ENCODE assay signal across 24 mouse cellular contexts in the genomic region with DNA sequence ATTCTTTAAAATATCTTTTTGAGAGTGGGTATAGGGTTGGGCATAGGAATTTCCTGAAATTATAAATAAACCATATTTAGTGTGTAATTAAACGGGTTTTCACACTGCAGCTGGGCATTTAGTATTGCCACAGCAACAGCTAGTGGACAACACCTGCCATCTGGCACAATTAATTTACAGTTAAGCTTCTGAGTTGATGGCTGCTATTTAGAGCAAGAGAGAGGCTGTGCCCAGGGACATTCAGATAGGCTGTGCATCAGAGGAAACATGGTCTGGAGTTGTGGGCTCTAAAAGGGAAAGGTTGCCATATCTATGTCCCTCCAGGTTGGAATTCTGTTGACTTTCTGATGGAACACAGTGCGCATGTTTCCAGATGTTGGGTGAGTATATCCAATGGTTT.
DNase-seq lines count a peak whose midpoint lies in the region; ATAC-seq and TF ChIP-seq lines count a peak whose summit lies in the region.
"Had no signal": no experiment of that assay in that cellular context is flagged by ENCODE, and none has a peak within 500 bp of the region (broad histone marks: within the 10 kb centered on the region; RNA-seq: fewer than 3 reads in every experiment).

No protein-coding gene starts in this region.

- H3K4me2 ChIP-seq in forebrain, embryonic 14.5 days (ENCODE audit: low read length), result no peak overlapping the region
- H3K4me2 ChIP-seq in forebrain, embryonic 12.5 days, result no peak overlapping the region
- H3K4me2 ChIP-seq in hindbrain, postnatal 0 days (ENCODE audit: low read depth, low read length), result no peak overlapping the region
- no peak overlapping the region for H3K4me2 ChIP-seq in hindbrain, embryonic 13.5 days
- H3K4me2 ChIP-seq: embryonic facial prominence, embryonic 12.5 days; embryonic facial prominence, embryonic 15.5 days; heart, embryonic 13.5 days had no signal

- WGBS in forebrain, embryonic 14.5 days, result 83% methylated on average over 2 of the region's 2 CpGs
- WGBS in forebrain, embryonic 12.5 days, result 86% methylated on average over 2 of the region's 2 CpGs
- WGBS in hindbrain, postnatal 0 days, result 73% methylated on average over 2 of the region's 2 CpGs
- 88% methylated on average over 2 of the region's 2 CpGs for WGBS in hindbrain, embryonic 13.5 days

- TF ChIP-seq CTCF in hindbrain, postnatal 0 days (IDR thresholded peaks at IDR 0.05; ENCODE audit: low read depth), result no peak

- no peaks in the 10 kb centered on the region for H3K27me3 ChIP-seq in forebrain, embryonic 14.5 days (replicated peaks; ENCODE audit: control insufficient read depth, insufficient read depth, low read length)
- H3K27me3 ChIP-seq in forebrain, embryonic 12.5 days, result no peaks in the 10 kb centered on the region
- H3K27me3 ChIP-seq in hindbrain, postnatal 0 days (ENCODE audit: insufficient read depth, low read length), result no peaks in the 10 kb centered on the region
- H3K27me3 ChIP-seq in hindbrain, embryonic 13.5 days, result no peaks in the 10 kb centered on the region
- H3K27me3 ChIP-seq: CH12.LX; embryonic facial prominence, embryonic 12.5 days; embryonic facial prominence, embryonic 15.5 days; heart, embryonic 13.5 days; Patski had no signal

- H3K9me3 ChIP-seq in forebrain, embryonic 14.5 days (replicated peaks; ENCODE audit: control insufficient read depth, low read length), result no peaks in the 10 kb centered on the region
- no peaks in the 10 kb centered on the region for H3K9me3 ChIP-seq in forebrain, embryonic 12.5 days
- no peaks in the 10 kb centered on the region for H3K9me3 ChIP-seq in hindbrain, postnatal 0 days (ENCODE audit: low read length)
- H3K9me3 ChIP-seq in hindbrain, embryonic 13.5 days, result no peaks in the 10 kb centered on the region
- H3K9me3 ChIP-seq: embryonic facial prominence, embryonic 12.5 days; embryonic facial prominence, embryonic 15.5 days; G1E; heart, embryonic 10.5 days; heart, embryonic 13.5 days had no signal

- H3K4me1 ChIP-seq in forebrain, embryonic 14.5 days (ENCODE audit: control insufficient read depth, insufficient read depth, low read length), result 0 out of 2 replicates have a peak, but pooled peaks cover 2% of the 10 kb centered on the region
- peaks cover 4% of the 10 kb centered on the region; the same call in 1 of the 2 replicates for H3K4me1 ChIP-seq in forebrain, embryonic 12.5 days
- no peaks in the 10 kb centered on the region for H3K4me1 ChIP-seq in hindbrain, postnatal 0 days (ENCODE audit: insufficient read depth, low read length)
- H3K4me1 ChIP-seq in hindbrain, embryonic 13.5 days (replicated peaks), result 0 out of 2 replicates have a peak, but pooled peaks cover 3% of the 10 kb centered on the region
- H3K4me1 ChIP-seq: embryonic facial prominence, embryonic 12.5 days; embryonic facial prominence, embryonic 15.5 days; heart, embryonic 10.5 days; heart, embryonic 13.5 days had no signal

- H3K4me3 ChIP-seq in forebrain, embryonic 14.5 days (ENCODE audit: low read depth, low read length), result no peak overlapping the region
- no peak overlapping the region for H3K4me3 ChIP-seq in forebrain, embryonic 12.5 days (replicated peaks)
- H3K4me3 ChIP-seq in hindbrain, postnatal 0 days (ENCODE audit: low read length), result no peak overlapping the region
- H3K4me3 ChIP-seq in hindbrain, embryonic 13.5 days, result no peak overlapping the region
- H3K4me3 ChIP-seq: embryonic facial prominence, embryonic 12.5 days; embryonic facial prominence, embryonic 15.5 days; heart, adult 2 months; heart, embryonic 10.5 days; heart, embryonic 13.5 days had no signal

- H3K27ac ChIP-seq in forebrain, embryonic 14.5 days (ENCODE audit: low read depth, low read length), result no peak overlapping the region
- H3K27ac ChIP-seq in forebrain, embryonic 12.5 days, result no peak overlapping the region
- H3K27ac ChIP-seq in hindbrain, postnatal 0 days, result no peak overlapping the region
- no peak overlapping the region for H3K27ac ChIP-seq in hindbrain, embryonic 13.5 days
- H3K27ac ChIP-seq: embryonic facial prominence, embryonic 12.5 days; embryonic facial prominence, embryonic 15.5 days; heart, adult 2 months; heart, embryonic 10.5 days; heart, embryonic 13.5 days had no signal

- no peak overlapping the region for H3K9ac ChIP-seq in forebrain, embryonic 14.5 days (ENCODE audit: low read length)
- no peak overlapping the region for H3K9ac ChIP-seq in forebrain, embryonic 12.5 days
- H3K9ac ChIP-seq in hindbrain, postnatal 0 days (replicated peaks; ENCODE audit: low read length), result no peak overlapping the region
- H3K9ac ChIP-seq in hindbrain, embryonic 13.5 days, result no peak overlapping the region
- H3K9ac ChIP-seq: embryonic facial prominence, embryonic 12.5 days; embryonic facial prominence, embryonic 15.5 days; heart, embryonic 13.5 days had no signal

- peak; percentile 32 for DNase-seq in forebrain, embryonic 14.5 days (ENCODE audit: low spot score)
- DNase-seq in hindbrain, postnatal 0 days (ENCODE audit: low spot score), result peak; percentile 40
- DNase-seq in retina, postnatal 1 day, result peak; percentile 58
- DNase-seq in retina, embryonic 14.5 days (ENCODE audit: low spot score), result no peak
- no peak for DNase-seq in gastrocnemius, postnatal 25 days
- DNase-seq: adrenal gland, postnatal 10 days; adrenal gland, postnatal 36 days; B cell, adult 2 months; cerebellum, adult 11-12 months; cerebellum, adult 8-10 months; gastrocnemius, postnatal 36 days; heart, adult 2 months; heart, postnatal 14 days; heart, postnatal 4 days had no signal

- ATAC-seq in forebrain, embryonic 14.5 days, result no peak; the same call in 1 of the 2 replicates
- no peak for ATAC-seq in forebrain, embryonic 12.5 days (ENCODE audit: low FRiP score)
- peak; percentile 61; the same call in 1 of the 2 replicates for ATAC-seq in hindbrain, postnatal 0 days
- no peak for ATAC-seq in hindbrain, embryonic 13.5 days (ENCODE audit: low FRiP score)
- ATAC-seq: intestine, postnatal 0 days; Patski had no signal

- H3K36me3 ChIP-seq in forebrain, embryonic 14.5 days (ENCODE audit: control insufficient read depth, insufficient read depth, low read length), result no peaks in the 10 kb centered on the region
- H3K36me3 ChIP-seq in forebrain, embryonic 12.5 days (replicated peaks), result no peaks in the 10 kb centered on the region
- H3K36me3 ChIP-seq in hindbrain, postnatal 0 days (ENCODE audit: insufficient read depth, low read length), result no peaks in the 10 kb centered on the region
- H3K36me3 ChIP-seq in hindbrain, embryonic 13.5 days, result no peaks in the 10 kb centered on the region
- H3K36me3 ChIP-seq: embryonic facial prominence, embryonic 12.5 days; embryonic facial prominence, embryonic 15.5 days; G1E; heart, embryonic 10.5 days; heart, embryonic 13.5 days had no signal

Comparison
In these comparisons a context has a peak if more than half of its experiments do, and no peak if none do; other contexts are left out.
1. DNase-seq: peak in forebrain, embryonic 14.5 days (single experiment), hindbrain, postnatal 0 days (single experiment) and retina, postnatal 1 day (single experiment); none in retina, embryonic 14.5 days (single experiment) and gastrocnemius, postnatal 25 days (single experiment).